Mouse (Mus musculus): ENCODE measurements around the gene Pabpc5. TPM values are rescaled to one million over a fixed set of nuclear protein-coding genes. Genes with fewer than 3 reads are reported as not detected.

Pabpc5 gene
- 3.0 and 3.7 TPM in 2 replicates for polyA plus RNA-seq (2014; fragmentation: Nextera tagmentation; extraction: Ambion mirVana)

- Histone ChIP-seq H3K9me3 (ENCODE audit: control insufficient read depth, low read length) (no peaks in the 10 kb centered on the region), H3K27ac (ENCODE audit: low read depth, low read length) (peak within 1 kb of the TSS; percentile 88), H3K4me2 (ENCODE audit: low read depth, low read length) (peak within 1 kb of the TSS; percentile 41), H3K27me3 (ENCODE audit: control insufficient read depth, insufficient read depth, low read length) (no peaks in the 10 kb centered on the region), H3K4me1 (ENCODE audit: control insufficient read depth, insufficient read depth, low read length) (no peaks in the 10 kb centered on the region), H3K9ac (replicated peaks; ENCODE audit: low read depth, low read length) (peak within 1 kb of the TSS; percentile 60), H3K4me3 (ENCODE audit: low read depth, low read length) (peak within 1 kb of the TSS; percentile 40), H3K36me3 (ENCODE audit: control insufficient read depth, insufficient read depth, low read length) (no peaks in the 10 kb centered on the region)
- WGBS = 12% methylated on average over 21 of the region's 21 CpGs
- ATAC-seq (ENCODE audit: low read depth) = peak; percentile 98
Observed at GRCm38 (mm10) chrX:119927081-119927571, at the start of gene Pabpc5. Pabpc5 (plus strand) TSS chrX:119927196.

GRCm38 (mm10) chrX:119886957-119887593 lies 39.9 kb upstream of the Pabpc5 start:
- no peaks in the 10 kb centered on the region for H3K4me1 ChIP-seq (ENCODE audit: control insufficient read depth, insufficient read depth, low read length)
- H3K27ac ChIP-seq (ENCODE audit: low read depth, low read length) = no peak overlapping the region
- no peak overlapping the region for H3K4me2 ChIP-seq (ENCODE audit: low read depth, low read length)
- WGBS = 93% methylated on average over 3 of the region's 3 CpGs
- H3K9ac ChIP-seq (replicated peaks; ENCODE audit: low read depth, low read length) = no peak overlapping the region
- H3K27me3 ChIP-seq (ENCODE audit: control insufficient read depth, insufficient read depth, low read length) = no peaks in the 10 kb centered on the region
- no peaks in the 10 kb centered on the region for H3K9me3 ChIP-seq (ENCODE audit: control insufficient read depth, low read length)
- H3K4me3 ChIP-seq (ENCODE audit: low read depth, low read length) = no peak overlapping the region
- ATAC-seq (ENCODE audit: low read depth) = no peak
- H3K36me3 ChIP-seq (ENCODE audit: control insufficient read depth, insufficient read depth, low read length) = no peaks in the 10 kb centered on the region

GRCm38 (mm10) chrX:119888326-119888920 lies 38.6 kb upstream of the Pabpc5 start:
- Histone ChIP-seq H3K27ac (ENCODE audit: low read depth, low read length) (no peak overlapping the region), H3K4me3 (ENCODE audit: low read depth, low read length) (no peak overlapping the region), H3K36me3 (ENCODE audit: control insufficient read depth, insufficient read depth, low read length) (no peaks in the 10 kb centered on the region), H3K9me3 (ENCODE audit: control insufficient read depth, low read length) (no peaks in the 10 kb centered on the region), H3K4me1 (ENCODE audit: control insufficient read depth, insufficient read depth, low read length) (no peaks in the 10 kb centered on the region), H3K4me2 (ENCODE audit: low read depth, low read length) (no peak overlapping the region), H3K27me3 (ENCODE audit: control insufficient read depth, insufficient read depth, low read length) (no peaks in the 10 kb centered on the region), H3K9ac (replicated peaks; ENCODE audit: low read depth, low read length) (no peak overlapping the region)
- WGBS = 84% methylated on average over 6 of the region's 6 CpGs
- ATAC-seq (ENCODE audit: low read depth) = no peak

GRCm38 (mm10) chrX:119927852-119928251 lies 856 bp downstream of the Pabpc5 start:
- H3K9me3 ChIP-seq (ENCODE audit: control insufficient read depth, low read length) = no peaks in the 10 kb centered on the region
- H3K4me2 ChIP-seq (ENCODE audit: low read depth, low read length) = peak overlapping the region; percentile 41
- no peak overlapping the region; the same call in 1 of the 2 replicates for H3K9ac ChIP-seq (replicated peaks; ENCODE audit: low read depth, low read length)
- 62% methylated on average over 5 of the region's 5 CpGs for WGBS
- H3K27me3 ChIP-seq (ENCODE audit: control insufficient read depth, insufficient read depth, low read length) = no peaks in the 10 kb centered on the region
- ATAC-seq (ENCODE audit: low read depth) = peak; percentile 35; the same call in 1 of the 2 replicates
- peak overlapping the region; percentile 88 for H3K27ac ChIP-seq (ENCODE audit: low read depth, low read length)
- H3K4me3 ChIP-seq (ENCODE audit: low read depth, low read length) = peak overlapping the region; percentile 40; the same call in 1 of the 2 replicates
- no peaks in the 10 kb centered on the region for H3K36me3 ChIP-seq (ENCODE audit: control insufficient read depth, insufficient read depth, low read length)
- no peaks in the 10 kb centered on the region for H3K4me1 ChIP-seq (ENCODE audit: control insufficient read depth, insufficient read depth, low read length)
